Mouse (Mus musculus) 3134 (cell line): Measurements from ENCODE around the gene Daxx.

ENCODE experiments used
- DNase-seq: peaks from one replicate; pipeline ENCODE4 v3.0.0-alpha.2; 2011; ENCODE audit warnings: low spot score; ENCODE audit not compliant: insufficient read length; ENCODE audit errors: extremely low read depth

Daxx gene

DNA sequence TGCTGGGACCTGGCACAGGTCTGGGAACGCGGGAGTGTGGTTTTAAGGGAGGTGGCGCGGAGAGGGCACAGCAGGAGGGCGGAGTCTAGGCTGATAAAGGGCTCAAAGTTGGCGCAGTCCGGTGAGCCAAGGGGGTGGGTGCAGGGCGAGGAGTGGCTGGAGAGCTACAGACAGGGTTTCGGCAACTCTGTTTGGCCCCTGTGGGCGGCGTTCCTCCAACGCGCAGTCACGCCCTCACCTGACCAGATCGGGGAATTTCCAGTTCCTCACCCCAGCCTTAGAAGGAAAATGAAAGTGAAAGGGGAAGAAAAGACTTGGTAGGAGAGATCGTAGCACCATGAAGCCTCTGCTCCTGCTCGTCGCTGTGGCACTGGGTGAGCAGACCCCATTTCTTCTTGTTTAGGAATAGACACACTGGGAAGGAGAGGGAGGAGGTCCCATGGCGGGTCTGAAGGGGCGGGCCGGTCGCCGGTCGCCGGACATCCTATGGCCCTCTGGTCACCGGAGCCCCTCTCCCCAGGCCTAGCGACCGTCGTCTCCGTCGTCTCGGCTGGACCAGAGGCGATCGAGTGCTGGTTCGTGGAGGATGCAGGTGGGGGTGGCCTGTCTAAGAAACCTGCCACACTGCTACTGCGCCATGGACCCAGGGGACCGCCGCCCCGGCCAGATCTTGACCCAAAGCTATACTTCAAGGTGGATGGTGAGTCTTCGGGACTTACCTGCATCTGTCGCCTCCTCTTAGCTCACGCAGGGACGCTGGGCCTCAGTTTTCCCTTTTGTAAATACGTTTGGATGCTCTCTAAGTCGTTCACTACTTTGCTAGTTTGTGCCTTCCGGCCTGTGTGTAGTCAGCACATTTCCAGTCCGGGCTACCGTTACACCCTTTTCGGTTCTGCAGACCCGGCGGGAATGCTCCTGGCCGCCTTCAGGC, 10.4 kb downstream of the Daxx start:
- DNase-seq: peak; percentile 91

DNA sequence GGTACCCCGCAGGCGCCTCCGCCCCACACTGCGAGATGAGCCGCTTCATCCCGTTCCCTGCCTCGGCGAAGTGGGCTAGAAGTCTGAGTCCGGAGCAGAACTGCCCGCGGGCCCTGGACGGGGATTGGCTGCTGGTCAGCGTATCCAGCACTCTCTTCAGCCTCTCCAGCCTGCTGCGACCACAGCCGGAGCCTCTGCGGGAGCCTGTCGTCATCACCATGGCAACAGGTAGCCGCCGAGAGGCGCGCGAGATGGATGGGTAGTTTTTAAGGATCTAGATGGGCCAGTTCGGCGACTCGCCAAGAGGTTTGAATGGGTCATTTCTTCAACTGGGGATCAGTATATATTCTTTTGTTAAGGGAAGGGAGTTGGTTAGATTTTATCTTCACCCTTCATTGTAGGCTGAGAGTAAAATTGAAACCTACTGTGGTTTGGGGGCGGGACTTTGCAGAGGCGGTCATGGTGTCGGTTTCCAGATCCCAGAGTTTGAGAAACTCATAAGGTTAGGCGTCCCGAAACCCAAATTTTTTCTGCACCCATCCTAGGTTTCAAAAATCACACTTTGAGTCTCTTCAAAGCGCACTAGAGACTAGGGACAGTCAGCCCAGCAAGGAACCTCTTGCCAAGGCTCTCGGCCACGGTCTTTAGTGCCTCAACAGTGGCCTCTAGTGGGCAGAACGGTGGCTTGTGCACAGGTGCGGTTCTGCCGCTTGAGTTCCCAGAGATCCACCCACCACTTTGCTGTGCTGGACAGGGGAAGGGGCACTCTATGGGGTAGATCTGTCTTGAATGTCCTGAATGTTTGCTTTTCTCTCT, 11.3 kb downstream of the Daxx start:
- DNase-seq: peak; percentile 90

DNA sequence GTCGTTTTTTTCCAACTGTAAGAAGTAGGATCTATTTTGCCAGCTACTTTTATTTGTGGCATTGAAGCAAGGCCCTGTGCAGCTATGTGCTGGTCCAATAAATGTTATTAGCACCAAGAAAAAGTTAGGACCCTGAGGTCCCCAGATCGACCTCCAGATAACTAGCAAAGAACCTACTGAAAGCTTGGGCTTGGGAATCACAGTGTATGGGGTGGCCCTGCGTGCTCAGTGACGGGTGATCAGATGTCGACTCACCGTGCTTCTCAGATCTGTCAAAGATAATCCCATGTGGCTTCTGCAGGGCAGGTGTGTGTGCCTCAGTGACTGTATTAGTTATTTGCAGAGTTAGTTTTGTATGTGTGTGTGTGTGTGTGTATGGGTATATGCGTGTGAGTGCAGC, 12.1 kb downstream of the Daxx start:
- DNase-seq: no peak

DNA sequence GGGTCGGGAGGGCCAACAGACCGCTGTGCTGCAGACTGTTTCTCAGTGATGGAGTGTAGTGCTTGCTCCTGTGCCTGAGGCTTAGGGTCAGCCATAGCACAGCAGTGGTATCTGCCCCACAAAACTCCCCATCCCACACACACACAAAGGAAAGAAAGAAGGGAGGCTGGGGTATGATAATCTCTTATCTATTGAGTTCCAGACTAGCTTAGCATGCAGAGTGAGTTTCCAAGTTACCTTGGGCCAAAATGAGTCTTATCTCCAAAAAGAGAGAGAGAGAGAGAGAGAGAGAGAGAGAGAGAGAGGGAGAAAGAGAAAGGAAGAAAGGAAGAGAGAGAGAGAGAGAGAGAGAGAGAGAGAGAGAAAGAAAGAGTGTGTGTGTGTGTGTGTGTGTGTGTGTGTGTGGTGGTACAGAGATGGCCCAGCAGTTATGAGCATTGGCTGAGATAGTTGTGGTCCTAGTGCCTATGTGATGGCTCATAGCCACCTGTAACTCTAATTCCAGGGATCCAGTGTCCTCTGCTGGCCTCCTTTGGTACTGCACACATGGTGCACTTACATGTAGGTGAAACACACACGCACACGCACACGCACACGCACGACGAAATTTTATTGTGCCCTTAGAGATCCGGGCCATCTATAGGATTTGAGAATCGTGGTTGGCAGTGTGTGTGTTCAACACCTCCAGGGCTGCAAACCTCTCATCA, 15.5 kb downstream of the Daxx start:
- DNase-seq: no peak

DNA sequence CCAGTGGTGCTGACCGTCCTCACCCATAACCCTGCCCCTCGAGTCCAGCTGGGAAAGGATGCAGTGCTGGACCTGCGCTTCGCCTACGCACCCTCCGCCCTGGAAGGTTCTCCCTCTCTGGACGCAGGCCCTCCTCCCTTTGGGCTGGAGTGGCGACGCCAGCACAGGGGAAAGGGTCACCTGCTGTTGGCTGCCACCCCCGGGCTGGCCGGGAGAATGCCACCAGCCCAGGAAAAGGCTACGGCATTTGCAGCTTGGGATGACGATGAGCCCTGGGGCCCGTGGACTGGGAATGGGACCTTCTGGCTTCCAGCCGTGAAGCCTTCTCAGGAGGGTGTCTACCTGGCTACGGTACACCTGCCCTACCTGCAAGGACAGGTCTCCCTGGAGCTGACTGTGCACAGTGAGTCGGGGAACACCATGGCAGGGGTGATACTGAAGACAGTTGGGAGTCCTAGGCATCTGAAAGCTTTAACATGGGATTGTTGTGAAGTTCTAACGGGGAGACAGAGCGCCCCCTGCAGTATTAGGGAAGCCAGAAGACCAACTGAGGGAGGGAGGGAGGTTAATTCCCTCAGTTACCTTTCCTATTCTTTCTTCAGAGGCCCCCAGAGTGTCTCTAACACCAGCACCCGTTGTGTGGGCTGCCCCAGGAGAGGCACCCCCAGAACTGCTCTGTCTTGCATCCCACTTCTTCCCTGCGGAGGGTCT, 16.3 kb downstream of the Daxx start:
- no peak for DNase-seq

DNA sequence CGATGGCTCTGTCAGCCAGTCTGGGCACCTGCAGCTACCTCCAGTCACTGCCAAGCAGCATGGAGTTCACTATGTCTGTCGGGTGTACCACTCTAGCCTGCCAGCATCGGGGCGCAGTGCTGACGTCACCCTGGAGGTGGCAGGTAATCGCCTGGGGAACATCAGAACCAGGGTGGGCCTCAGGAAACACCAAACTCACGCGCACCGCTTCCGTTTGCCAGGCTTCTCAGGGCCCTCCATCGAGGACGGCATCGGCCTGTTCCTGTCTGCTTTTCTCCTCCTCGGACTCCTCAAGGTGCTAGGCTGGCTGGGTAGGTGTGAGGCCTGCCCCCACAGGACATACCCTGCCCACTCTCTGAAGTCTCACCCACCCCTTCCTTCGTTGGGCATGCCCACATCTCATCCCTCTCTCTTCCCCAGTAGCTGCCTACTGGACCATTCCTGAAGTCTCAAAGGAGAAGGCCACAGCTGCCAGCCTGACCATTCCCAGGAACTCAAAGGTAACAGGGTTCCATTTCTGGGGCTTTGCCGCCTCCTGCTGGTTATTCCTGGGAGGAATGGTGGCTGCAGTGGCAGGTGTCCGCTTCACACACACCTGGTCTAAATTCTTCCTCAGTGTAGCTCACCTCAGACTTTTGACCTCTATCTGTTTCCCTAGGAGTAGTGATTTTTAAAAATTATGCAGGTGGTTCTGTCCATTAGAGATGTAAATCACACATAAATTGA, 17.2 kb downstream of the Daxx start:
- no peak for DNase-seq

DNA sequence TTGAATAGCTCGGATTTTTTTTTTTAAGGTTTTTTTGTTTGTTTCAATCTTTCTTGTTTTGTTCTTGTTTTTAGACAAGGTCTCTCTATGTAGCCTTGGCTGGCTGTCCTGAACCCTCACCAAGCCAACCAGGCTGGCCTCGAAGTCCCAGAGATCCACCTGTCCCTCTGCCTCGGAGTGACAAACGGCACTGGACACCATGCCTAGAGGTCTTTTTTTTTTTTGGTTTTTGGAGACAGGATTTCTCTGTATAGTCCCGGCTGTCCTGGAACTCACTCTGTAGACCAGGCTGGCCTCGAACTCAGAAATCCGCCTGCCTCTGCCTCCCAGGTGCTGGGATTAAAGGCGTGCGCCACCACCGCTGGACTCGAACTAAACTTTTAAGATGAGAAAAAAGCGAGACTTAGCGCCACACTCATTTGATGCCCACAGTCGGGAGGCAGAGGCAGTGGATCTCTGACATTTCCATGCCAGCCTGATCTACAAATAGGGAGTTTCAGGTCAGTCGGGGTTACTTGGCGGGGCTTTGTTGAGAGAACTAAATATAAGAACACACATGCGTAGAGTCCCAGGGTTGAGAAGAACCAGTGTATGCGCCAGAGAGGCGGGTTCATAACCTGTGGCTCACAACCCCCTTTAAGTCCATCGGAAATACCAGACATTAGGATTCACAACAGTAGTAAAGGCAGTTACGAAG, 19.2 kb downstream of the Daxx start:
- no peak for DNase-seq

DNA sequence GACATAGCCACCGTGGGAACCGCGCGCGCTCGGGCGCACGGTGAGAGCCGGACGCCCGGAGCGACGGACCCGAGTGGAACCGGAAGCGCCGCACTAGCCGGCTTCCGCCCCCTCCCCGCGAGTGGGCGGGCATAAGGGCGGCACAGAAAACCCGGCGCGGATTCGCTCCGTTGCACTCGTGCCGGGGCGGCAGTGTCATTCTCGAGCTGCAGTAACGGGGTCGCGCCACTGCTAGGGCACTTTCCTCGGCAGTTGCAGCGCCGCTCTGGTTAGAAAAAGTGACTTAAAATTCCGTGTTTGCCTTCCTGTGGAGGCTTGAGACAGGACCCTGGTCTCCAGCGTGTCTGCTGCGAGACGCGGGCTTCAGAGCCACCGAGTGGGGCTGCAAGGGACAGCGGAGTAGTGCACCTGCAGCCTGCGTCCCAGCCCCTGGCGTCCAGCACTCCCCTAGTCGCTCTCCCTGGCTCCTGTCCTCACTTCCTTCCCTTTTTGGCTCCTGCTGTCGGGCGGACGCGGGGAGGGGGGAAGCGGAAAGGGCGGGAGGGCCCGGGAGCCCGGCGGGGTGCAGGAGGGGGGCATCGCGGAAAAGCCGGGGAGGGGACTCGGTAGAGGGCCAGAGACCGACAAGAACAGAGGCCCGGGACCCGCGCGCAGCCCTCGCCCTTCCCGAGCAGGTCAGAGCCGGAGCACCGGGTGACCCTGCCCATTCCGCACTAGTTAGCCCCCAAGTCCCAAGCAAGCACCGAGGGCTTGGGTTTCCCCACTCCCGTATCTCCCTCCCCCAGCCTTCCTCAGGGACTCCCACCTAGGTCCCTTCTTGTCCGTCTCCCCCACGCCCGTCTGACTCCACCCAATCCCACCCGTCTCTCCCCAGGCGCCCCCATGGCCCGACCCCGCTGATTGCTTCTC, 20.4 kb downstream of the Daxx start, which contains the start of gene Rgl2:
Rgl2 (plus strand) TSS at position 173 of the 909 bp plus-strand sequence.
- peak; percentile 92 for DNase-seq

DNA sequence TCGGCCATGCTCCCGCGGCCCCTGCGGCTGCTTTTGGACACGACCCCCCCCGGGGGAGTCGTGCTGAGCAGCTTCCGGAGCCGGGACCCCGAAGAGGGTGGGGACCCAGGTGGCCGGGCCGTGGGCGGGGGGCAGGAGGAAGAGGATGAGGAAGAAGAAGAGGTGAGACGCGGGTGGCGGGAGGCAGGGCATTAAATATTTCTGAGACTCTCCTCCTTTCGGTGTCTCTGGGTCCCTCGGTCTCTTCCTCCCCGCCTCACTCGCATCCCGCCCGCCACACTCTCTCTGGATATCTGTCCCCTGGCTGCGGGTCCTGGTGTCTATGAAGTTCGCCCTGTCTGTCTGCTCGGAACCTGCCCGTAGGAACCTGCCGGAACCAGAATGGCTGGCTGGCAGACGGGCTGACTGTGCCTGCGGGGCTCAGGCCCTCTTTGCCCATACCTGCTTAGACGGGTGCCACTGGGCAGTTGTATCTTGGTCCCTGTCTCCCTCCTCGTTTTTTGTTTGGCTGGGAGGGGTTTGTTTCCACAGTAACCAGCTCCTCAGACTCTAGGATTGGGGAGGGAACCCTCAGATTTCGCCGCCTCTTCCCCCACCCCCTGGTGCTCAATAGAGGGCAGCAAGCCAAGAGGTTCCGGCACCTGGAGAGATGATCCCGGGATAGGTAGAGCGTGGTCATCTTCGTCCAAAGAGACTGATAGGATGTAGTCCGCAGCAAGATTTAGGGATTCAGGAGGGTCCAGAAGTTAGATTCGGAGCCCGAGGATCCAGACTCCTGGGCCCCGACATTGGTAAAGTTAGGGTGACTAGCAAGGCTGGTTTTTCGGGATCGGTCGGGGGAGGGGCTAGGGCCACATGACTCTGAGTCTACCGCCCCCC, 21.3 kb downstream of the Daxx start:
- peak; percentile 65 for DNase-seq

DNA sequence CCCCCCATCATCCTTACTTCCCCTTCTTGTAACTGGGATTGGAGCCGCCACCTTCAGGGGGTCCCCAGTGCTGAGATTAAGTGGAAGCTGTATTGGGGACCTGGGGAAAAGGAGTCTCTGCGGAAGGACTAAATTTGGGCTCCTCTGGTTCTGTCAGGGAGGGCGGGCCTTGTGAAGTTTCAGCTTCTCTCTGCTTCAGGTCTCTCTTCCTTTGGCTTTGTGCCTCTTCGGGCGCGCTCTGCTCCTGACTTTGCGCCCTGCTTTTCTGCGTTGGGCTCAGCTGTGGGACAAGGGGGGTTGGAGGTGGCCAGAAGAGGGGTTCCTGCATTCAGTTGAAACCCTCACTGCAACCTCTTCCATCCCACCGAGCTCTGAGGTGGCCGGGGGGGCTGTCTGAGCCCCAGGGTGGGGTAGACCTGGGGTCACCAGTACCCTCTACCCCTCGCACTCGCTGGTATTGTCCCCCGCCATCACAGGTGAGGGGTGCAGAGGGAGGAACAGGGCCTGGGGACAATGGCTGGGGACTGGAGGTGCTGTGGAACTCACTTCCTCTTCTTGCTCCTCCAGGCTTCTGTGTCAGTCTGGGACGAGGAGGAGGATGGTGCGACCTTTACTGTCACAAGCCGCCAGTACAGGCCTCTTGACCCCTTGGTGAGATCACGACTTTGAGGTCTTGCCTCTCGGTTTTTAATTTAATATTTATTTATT, 22.1 kb downstream of the Daxx start:
- no peak for DNase-seq

DNA sequence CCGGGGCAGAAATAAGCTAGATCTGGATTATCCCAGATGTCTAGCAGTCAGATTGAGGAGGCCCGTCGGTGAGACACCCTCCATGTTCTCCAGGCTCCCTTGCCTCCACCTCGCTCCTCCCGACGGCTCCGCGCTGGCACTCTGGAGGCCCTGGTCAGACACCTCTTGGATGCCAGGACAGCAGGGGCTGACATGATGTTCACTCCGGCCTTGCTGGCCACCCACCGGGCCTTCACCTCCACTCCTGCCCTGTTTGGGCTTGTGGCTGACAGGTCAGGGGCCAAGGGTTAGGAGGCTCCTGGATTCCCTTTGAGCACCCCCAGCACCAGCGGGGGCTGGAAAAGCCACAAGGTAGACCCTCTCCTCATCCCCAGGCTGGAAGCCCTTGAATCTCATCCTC, 22.7 kb downstream of the Daxx start:
- DNase-seq: no peak

DNA sequence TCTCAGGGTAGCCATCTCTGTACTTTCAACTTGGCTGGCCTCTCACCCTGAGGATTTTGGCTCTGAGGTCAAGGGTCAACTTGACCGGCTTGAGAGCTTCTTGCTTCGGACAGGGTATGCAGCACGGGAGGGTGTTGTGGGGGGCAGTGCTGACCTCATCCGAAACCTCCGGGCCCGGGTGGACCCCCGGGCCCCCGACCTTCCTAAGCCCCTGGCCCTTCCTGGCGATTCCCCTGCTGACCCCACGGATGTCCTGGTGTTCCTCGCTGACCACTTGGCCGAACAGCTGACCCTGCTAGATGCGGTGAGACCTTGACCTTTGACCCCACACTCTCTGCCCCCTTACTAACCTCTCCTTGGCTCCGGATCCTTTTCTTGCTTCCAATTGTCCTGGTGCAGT, 23.2 kb downstream of the Daxx start:
- DNase-seq: no peak

DNA sequence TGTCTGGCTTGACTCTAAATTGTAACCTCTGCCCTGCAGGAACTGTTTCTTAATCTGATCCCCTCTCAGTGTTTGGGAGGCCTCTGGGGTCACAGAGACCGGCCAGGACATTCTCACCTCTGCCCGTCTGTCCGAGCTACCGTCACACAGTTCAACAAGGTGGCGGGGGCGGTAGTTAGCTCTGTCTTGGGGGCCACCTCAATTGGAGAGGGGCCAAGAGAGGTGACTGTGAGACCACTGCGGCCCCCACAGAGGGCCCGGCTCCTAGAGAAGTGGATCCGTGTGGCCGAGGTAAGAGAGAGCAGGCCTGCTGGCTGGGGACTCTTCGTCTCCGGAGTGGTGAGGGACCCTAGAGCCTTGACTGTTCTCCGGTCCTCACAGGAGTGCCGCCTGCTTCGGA, 23.8 kb downstream of the Daxx start:
- no peak for DNase-seq

DNA sequence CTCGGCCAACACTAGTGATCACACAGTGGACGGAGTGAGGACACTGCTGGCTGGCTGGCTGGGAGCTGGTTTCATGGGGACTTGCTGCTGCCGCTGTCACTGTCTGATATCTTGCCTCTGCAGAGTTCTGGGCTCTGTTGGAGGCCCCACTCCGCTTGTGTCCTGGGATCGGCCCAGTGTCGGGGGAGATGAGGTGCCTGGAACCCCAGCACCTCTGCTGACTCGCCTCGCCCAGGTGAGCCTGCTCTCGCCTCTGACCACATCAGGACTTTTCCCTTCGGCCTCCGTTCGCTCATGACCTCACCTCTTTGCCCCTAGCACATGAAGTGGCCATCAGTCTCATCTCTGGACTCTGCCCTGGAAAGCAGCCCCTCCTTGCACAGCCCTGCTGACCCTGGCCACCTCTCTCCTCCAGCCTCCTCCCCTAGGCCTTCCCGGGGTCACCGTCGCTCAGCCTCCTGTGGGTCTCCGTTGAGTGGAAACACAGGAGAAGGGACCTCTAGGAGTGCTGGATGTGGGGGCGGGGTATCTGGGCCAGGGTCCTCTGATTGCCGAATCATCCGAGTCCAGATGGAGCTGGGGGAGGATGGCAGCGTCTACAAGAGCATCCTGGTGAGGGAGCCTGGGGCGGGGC, 26.3 kb downstream of the Daxx start:
- DNase-seq: no peak

DNA sequence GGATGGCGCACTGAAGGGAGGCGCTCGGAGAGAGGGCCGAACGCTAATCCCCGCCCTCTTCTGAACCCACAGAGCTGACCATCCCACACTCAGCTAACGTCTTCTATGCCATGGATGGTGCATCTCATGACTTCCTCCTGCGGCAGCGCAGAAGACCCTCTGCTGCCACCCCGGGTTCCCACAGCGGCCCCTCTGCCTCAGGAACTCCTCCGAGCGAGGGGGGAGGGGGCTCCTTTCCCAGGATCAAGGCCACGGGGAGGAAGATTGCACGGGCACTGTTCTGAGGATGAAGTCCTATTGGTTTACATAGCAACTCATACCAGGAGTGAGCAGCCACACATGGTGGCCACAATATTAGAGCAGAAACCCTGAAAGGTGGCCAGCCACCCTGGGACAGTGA, 27.8 kb downstream of the Daxx start:
- DNase-seq: no peak

DNA sequence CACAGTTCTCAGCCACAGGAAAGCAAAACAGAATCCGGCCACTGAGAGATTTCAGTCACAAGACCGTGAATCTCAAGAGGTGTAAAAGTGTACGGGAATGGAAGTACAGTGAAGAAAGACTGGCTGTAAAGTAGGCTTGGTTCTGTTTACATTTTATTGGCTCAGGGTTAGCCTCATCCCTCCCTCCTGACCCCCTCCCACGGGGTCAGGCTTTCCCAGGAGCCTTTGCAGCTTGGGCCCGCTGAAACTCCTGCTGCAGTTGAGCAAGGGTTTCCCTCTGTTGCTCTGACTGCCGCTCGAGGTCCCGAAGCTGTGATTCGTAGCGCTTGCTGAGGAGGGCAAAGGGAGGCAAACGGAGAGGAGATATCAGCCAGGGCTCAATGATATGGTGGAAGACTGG, 29.6 kb downstream of the Daxx start:
- DNase-seq: no peak
